Mouse (Mus musculus) spleen, adult 18-20 months (tissue): Measurements from ENCODE around the gene Cfap70.

Experiments
- DNase-seq, 2 experiments: peaks; one replicate each; pipeline ENCODE4 v3.0.0; 2022; ENCODE audit warnings: mixed read lengths in 2 of 2

Cfap70 gene

GRCm38 (mm10) chr14:20451765-20452331, at the start of gene Cfap70:
Gene Cfap70, minus strand, starts transcription at chr14:20452226.
- peak in 1 of 2 experiments; percentile 10 for DNase-seq

- DNase-seq = no peak
These were observed 48.0 kb upstream of the Cfap70 start for GRCm38 (mm10) chr14:20499982-20500381.

GRCm38 (mm10) chr14:20496603-20497002, 44.6 kb upstream of the Cfap70 start, which contains the start of gene Mss51:
Gene Mss51, minus strand, starts transcription at chr14:20496901.
- DNase-seq = no peak

- DNase-seq = no peak
These were observed 34.0 kb upstream of the Cfap70 start for GRCm38 (mm10) chr14:20486031-20486430.

GRCm38 (mm10) chr14:20482051-20482751, 30.2 kb upstream of the Cfap70 start:
- no peak for DNase-seq

GRCm38 (mm10) chr14:20481211-20481610, 29.2 kb upstream of the Cfap70 start:
- DNase-seq = no peak

GRCm38 (mm10) chr14:20480195-20480579, 28.2 kb upstream of the Cfap70 start:
- no peak for DNase-seq

- DNase-seq = peak; percentile 60 to 75
These were observed 27.5 kb upstream of the Cfap70 start, which contains the start of gene Anxa7 for GRCm38 (mm10) chr14:20479291-20480194. Gene Anxa7, minus strand, starts transcription at chr14:20480133.

GRCm38 (mm10) chr14:20478801-20479200, 26.8 kb upstream of the Cfap70 start:
- peak; percentile 7 to 27 for DNase-seq

GRCm38 (mm10) chr14:20478385-20478784, 26.4 kb upstream of the Cfap70 start:
- no peak for DNase-seq

- no peak for DNase-seq
These were observed 25.4 kb upstream of the Cfap70 start for GRCm38 (mm10) chr14:20477261-20478025.

GRCm38 (mm10) chr14:20460216-20460615, 8.2 kb upstream of the Cfap70 start:
- no peak for DNase-seq

GRCm38 (mm10) chr14:20458378-20458777, 6.4 kb upstream of the Cfap70 start:
- no peak for DNase-seq

GRCm38 (mm10) chr14:20452929-20453328, 903 bp upstream of the Cfap70 start:
- no peak for DNase-seq

- no peak for DNase-seq
These were observed 724 bp downstream of the Cfap70 start for GRCm38 (mm10) chr14:20451302-20451701.

GRCm38 (mm10) chr14:20447209-20447608, 4.8 kb downstream of the Cfap70 start:
- no peak for DNase-seq

GRCm38 (mm10) chr14:20442252-20442651, 9.8 kb downstream of the Cfap70 start:
- DNase-seq = no peak

- DNase-seq = no peak
These were observed 15.1 kb downstream of the Cfap70 start for GRCm38 (mm10) chr14:20436976-20437375.

GRCm38 (mm10) chr14:20432420-20432819, 19.6 kb downstream of the Cfap70 start:
- DNase-seq = no peak

GRCm38 (mm10) chr14:20431726-20432125, 20.3 kb downstream of the Cfap70 start:
- DNase-seq = no peak

- DNase-seq = no peak
These were observed 22.2 kb downstream of the Cfap70 start for GRCm38 (mm10) chr14:20429833-20430232.

- DNase-seq = no peak
These were observed 23.4 kb downstream of the Cfap70 start for GRCm38 (mm10) chr14:20428593-20428992.

GRCm38 (mm10) chr14:20423046-20423445, 29.0 kb downstream of the Cfap70 start:
- no peak for DNase-seq
